Mouse (Mus musculus): ENCODE results near the gene 2610001J05Rik.

DNA sequence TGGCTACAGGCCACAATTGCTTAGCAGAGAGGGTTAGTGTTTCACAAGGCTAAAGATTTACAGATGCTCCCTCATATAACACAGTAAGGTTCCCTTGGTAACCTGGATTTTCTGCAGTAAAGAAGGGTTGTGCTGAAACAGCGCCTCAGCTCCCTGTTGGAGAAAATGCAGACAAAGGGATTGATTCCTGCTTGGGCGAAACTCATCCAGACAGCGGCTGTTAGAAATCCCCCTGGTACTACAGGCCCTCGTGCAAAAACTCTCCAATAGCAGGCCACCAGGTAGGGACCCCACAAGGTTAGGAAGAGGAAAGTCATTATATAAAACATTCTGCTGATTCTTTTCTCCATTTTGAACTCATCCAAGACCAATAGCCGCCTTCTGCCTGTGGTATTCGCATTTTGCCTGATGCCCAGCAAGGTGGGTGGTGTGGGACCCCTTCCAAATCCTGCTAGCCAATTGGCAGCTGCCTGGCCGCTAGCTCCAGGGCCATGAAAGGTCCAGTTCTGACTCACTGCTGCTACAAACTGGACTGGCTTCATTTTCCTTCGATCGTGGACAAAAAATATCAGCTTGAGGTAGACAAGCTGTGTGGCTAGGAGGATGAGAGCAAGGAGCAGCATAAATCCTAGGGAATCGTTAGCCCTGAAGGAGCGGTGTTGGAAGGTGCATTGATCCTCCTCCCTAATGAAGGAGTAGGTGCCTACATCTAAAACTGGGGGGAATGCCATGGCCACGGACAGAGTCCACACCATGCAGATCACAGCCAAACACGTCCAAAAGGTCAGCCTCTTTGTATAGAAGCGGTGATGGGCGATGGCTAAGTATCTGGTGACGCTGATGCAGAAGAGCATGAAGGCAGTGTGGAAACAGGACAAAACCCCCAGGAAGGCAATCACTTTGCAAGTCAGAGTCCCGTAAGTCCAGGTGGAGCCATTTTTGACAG, 35.3 kb downstream of the 2610001J05Rik start:
- TF ChIP-seq POLR2A (IDR thresholded peaks at IDR 0.05; ENCODE audit: borderline replicate concordance, low read depth, low read length): no peak
- TF ChIP-seq CTCF (IDR thresholded peaks at IDR 0.05; ENCODE audit: low read depth, low read length): no peak

All from bone marrow macrophage, adult 2 months (primary cell).